Mouse (Mus musculus): Measurements from ENCODE around the gene Ap1b1.

- TF ChIP-seq EP300 (optimal IDR thresholded peaks at IDR 0.05) (no peak), CTCF (IDR thresholded peaks at IDR 0.05; ENCODE audit: low read depth) (no peak)
Observed at GRCm38 (mm10) chr11:5016286-5016685, 29.7 kb downstream of the Ap1b1 start.
